Mouse (Mus musculus) lung, postnatal 0 days (tissue): ENCODE measurements around the gene Tgfb2.
A peak's percentile ranks its signal among the peaks of the same experiment; 100 is the strongest.

Source experiments
- CTCF ChIP-seq: IDR thresholded peaks from 2 replicates; pipeline ENCODE4 v1.5.1; 2016; ENCODE audit warnings: antibody characterized with exemption, mild to moderate bottlenecking
- EP300 ChIP-seq: IDR thresholded peaks from 2 replicates; pipeline ENCODE4 v1.6.1; 2016; ENCODE audit warnings: antibody characterized with exemption, mild to moderate bottlenecking, control low read depth

GRCm38 (mm10) chr1:186701206-186701905 lies 4.4 kb downstream of the Tgfb2 start:
- TF ChIP-seq CTCF, result no peak
- TF ChIP-seq EP300, result peak; percentile 49; the same call in 1 of the 2 replicates
